Mouse (Mus musculus) heart, postnatal 0 days (tissue): Measurements from ENCODE around the gene Cmip. TPM values are rescaled to one million over a fixed set of nuclear protein-coding genes. Genes with fewer than 3 reads are reported as not detected.

ENCODE experiments used
- ATAC-seq: fragments of 200-750 bp; cut with Nextera tagmentation; 2 replicates; pipeline ENCODE4 v1.8.0; 2017; ENCODE audit warnings: low read depth, moderate number of reproducible peaks, moderate library complexity; ENCODE audit not compliant: insufficient read depth
- DNase-seq: peaks from one replicate; pipeline ENCODE4 v3.0.0-alpha.2; 2016; ENCODE audit warnings: low spot score
- H3K27ac ChIP-seq: fragments of 300-500 bp; sonication (generic); 2 replicates; pipeline ENCODE4 v1.5.1; 2014; ENCODE audit warnings: low read depth, mild to moderate bottlenecking
- H3K27me3 ChIP-seq: fragments of 300-500 bp; sonication (generic); 2 replicates; pipeline ENCODE4 v1.6.1; 2014; ENCODE audit warnings: low read length, mixed read lengths; ENCODE audit not compliant: control insufficient read depth, insufficient read depth
- H3K36me3 ChIP-seq: fragments of 300-500 bp; sonication (generic); replicated peaks from 2 replicates; pipeline ENCODE4 v1.6.1; 2014; ENCODE audit warnings: low read length, mixed read lengths; ENCODE audit not compliant: control insufficient read depth, insufficient read depth
- H3K4me1 ChIP-seq: fragments of 300-500 bp; sonication (generic); 2 replicates; pipeline ENCODE4 v1.6.1; 2014; ENCODE audit warnings: antibody characterized with exemption; ENCODE audit not compliant: control insufficient read depth, insufficient read depth
- H3K4me2 ChIP-seq: fragments of 300-500 bp; sonication (generic); 2 replicates; pipeline ENCODE4 v1.6.1; 2014; ENCODE audit warnings: low read depth, mild to moderate bottlenecking, low read length, moderate library complexity
- H3K4me3 ChIP-seq: fragments of 300-500 bp; sonication (generic); 2 replicates; pipeline ENCODE4 v1.5.1; 2014; ENCODE audit warnings: low read depth, low read length
- H3K9ac ChIP-seq: fragments of 300-500 bp; sonication (generic); replicated peaks from 2 replicates; pipeline ENCODE4 v1.6.1; 2014; ENCODE audit warnings: low read depth, low read length, mixed read lengths
- H3K9me3 ChIP-seq: fragments of 300-500 bp; sonication (generic); replicated peaks from 2 replicates; pipeline ENCODE4 v1.6.1; 2016; ENCODE audit warnings: low read length; ENCODE audit not compliant: control insufficient read depth
- CTCF ChIP-seq: IDR thresholded peaks from 2 replicates; pipeline ENCODE4 v1.5.1; 2016; ENCODE audit warnings: antibody characterized with exemption, control low read depth, low read depth
- EP300 ChIP-seq: IDR thresholded peaks from 2 replicates; pipeline ENCODE4 v1.6.1; 2016; ENCODE audit warnings: antibody characterized with exemption, low read depth
- WGBS: fragments of 180-500 bp; shearing (Covaris S2); extraction: QIAGEN DNeasy Blood & Tissue Kit; methylation state at CpG from one replicate; pipeline ENCODE4 v1.1.7; 2014; 5-methylcytosine and 5-hydroxymethylcytosine counted together
- polyA plus RNA-seq: library from polyadenylated mRNA; unstranded; fragments of >200 nt; fragmentation: Nextera tagmentation; extraction: Ambion mirVana; gene quantifications from 2 replicates; pipeline ENCODE4 v1.2.1, GENCODE M21; 2015
- total RNA-seq: library from RNA; depleted of rRNA; stranded (reverse); fragments of >200 nt; gene quantifications from 2 replicates; pipeline ENCODE4 v1.2.3, GENCODE M21; 2014; ENCODE audit warnings: low replicate concordance

The Cmip gene
- total and polyA plus RNA-seq, 2 experiments from 2014 or later: 5.7 to 11.1 TPM

DNA sequence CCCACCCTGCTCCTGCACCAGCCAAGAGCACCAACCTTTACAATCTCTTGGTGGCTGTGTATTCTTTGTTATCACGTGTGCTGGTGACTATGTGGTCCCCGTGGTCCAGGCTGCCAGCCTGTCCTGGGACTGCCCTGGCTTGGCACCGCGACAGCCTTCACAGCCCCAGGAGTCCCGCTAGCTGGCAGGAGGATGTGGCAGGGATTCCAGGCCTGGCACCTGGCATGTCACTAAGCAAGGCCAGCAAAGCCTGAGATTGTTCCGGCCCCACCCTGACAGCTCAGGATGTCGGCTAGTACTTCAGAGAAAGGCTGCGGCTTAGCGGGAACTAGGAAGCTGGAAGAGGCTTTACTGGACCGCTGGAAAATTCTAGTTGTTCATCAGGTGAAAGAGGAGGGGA is 106.4 kb downstream of the Cmip start:
- Histone ChIP-seq H3K27me3 (no peaks in the 10 kb centered on the region; the same call in 1 of the 2 replicates), H3K9me3 (no peaks in the 10 kb centered on the region), H3K27ac (no peak overlapping the region), H3K9ac (no peak overlapping the region), H3K4me1 (peaks cover 28% of the 10 kb centered on the region), H3K36me3 (no peaks in the 10 kb centered on the region), H3K4me2 (no peak overlapping the region), H3K4me3 (no peak overlapping the region)
- ATAC-seq: peak; percentile 43; the same call in 1 of the 2 replicates
- no peak for TF ChIP-seq EP300
- no peak for TF ChIP-seq CTCF
- 31% methylated on average over 10 of the region's 10 CpGs for WGBS
- peak; percentile 39 for DNase-seq

GRCm38 (mm10) chr8:117364374-117365160 is 107.7 kb downstream of the Cmip start:
- Histone ChIP-seq H3K4me2 (no peak overlapping the region), H3K27me3 (no peaks in the 10 kb centered on the region; the same call in 1 of the 2 replicates), H3K27ac (no peak overlapping the region), H3K4me3 (no peak overlapping the region), H3K9me3 (no peaks in the 10 kb centered on the region), H3K9ac (no peak overlapping the region), H3K4me1 (peaks cover 33% of the 10 kb centered on the region), H3K36me3 (no peaks in the 10 kb centered on the region)
- WGBS: 83% methylated on average over 19 of the region's 19 CpGs
- TF ChIP-seq EP300 (no peak), CTCF (no peak)
- DNase-seq (no peak), ATAC-seq (no peak)

DNA sequence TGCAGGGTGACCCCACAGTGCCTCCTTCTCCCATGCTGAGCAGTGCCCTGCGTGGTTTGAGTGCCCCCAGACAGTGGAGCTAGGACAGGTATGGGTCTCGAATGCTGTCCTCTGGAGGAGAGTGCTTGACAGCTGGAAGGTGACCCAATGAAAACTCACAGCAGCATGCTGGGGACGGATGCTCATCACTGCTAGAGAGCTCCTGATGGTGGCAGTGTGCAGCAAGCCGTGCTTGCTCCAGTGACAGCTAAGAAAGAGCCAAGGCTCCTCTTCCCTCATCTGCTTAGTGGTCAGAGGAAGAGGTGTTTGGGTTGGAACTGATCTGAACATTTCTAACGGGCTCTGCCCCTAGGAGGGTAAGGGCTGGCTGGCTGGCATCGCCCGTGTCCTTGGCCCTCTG is 109.6 kb downstream of the Cmip start:
- no peak for ATAC-seq
- Histone ChIP-seq H3K4me2 (no peak overlapping the region), H3K4me3 (no peak overlapping the region), H3K4me1 (peaks cover 25% of the 10 kb centered on the region), H3K27ac (no peak overlapping the region), H3K9ac (no peak overlapping the region), H3K27me3 (no peaks in the 10 kb centered on the region; the same call in 1 of the 2 replicates), H3K36me3 (no peaks in the 10 kb centered on the region), H3K9me3 (no peaks in the 10 kb centered on the region)
- TF ChIP-seq CTCF (peak; percentile 60), EP300 (no peak)
- WGBS: 54% methylated on average over 7 of the region's 7 CpGs
- DNase-seq: no peak

DNA sequence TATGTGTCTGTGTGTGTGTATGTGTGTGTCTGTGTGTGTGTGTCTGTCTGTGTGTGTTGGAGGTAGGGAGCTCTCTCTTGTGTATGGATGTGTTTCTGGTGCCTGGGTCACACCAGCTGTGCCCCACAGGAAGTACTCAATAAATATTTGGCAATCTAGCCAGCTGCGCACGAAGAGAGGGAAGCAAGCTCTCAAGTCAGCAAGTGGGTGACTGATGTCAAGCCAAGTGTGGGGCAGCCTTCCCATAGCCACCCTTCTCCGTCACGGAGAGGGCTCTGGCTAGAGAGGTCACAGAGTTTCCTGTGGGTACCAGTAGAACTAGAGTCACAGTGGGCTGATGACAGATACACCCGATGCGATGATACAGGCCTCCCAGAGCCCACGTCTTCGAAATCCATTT is 110.6 kb downstream of the Cmip start:
- 68% methylated on average over 8 of the region's 8 CpGs for WGBS
- H3K27ac ChIP-seq: no peak overlapping the region
- H3K9me3 ChIP-seq: no peaks in the 10 kb centered on the region
- DNase-seq (no peak), ATAC-seq (no peak)
- no peak overlapping the region for H3K4me2 ChIP-seq
- H3K27me3 ChIP-seq: no peaks in the 10 kb centered on the region; the same call in 1 of the 2 replicates
- TF ChIP-seq CTCF (no peak), EP300 (no peak)
- no peaks in the 10 kb centered on the region for H3K36me3 ChIP-seq
- H3K9ac ChIP-seq: no peak overlapping the region
- no peak overlapping the region for H3K4me3 ChIP-seq
- H3K4me1 ChIP-seq: peaks cover 25% of the 10 kb centered on the region

DNA sequence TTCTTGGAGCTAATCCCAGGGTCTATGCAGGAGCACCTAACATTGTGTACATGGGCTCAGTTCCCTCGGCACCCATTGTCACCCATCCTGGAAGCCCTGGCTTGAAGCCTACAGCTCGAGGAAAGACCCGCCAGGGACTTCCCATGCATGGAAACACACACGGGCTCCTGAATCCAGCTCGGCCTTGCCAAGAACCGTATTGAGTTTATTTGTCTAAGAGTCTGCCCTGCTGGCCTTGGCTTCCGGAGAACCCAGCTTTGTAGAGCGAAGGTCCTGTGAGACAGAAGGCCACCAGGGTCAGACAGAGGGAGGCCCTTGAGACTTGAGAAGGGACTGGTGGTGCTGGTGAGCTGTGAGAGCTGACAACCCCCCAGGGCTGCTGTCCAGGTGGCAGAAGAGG is 111.9 kb downstream of the Cmip start:
- Histone ChIP-seq H3K9me3 (no peaks in the 10 kb centered on the region), H3K4me3 (no peak overlapping the region), H3K4me1 (peaks cover 14% of the 10 kb centered on the region; the same call in 1 of the 2 replicates), H3K27ac (no peak overlapping the region), H3K9ac (no peak overlapping the region), H3K27me3 (no peaks in the 10 kb centered on the region; the same call in 1 of the 2 replicates), H3K36me3 (no peaks in the 10 kb centered on the region), H3K4me2 (no peak overlapping the region)
- 60% methylated on average over 8 of the region's 8 CpGs for WGBS
- no peak for TF ChIP-seq CTCF
- TF ChIP-seq EP300: no peak
- ATAC-seq (no peak; the same call in 1 of the 2 replicates), DNase-seq (no peak)

- 48% methylated on average over 8 of the region's 8 CpGs for WGBS
- H3K9me3 ChIP-seq: no peaks in the 10 kb centered on the region
- no peak overlapping the region for H3K4me3 ChIP-seq
- no peaks in the 10 kb centered on the region for H3K36me3 ChIP-seq
- no peak overlapping the region for H3K9ac ChIP-seq
- DNase-seq: no peak
- no peak overlapping the region for H3K27ac ChIP-seq
- H3K4me2 ChIP-seq: no peak overlapping the region
- H3K4me1 ChIP-seq: peaks cover 8% of the 10 kb centered on the region; the same call in 1 of the 2 replicates
- H3K27me3 ChIP-seq: no peaks in the 10 kb centered on the region; the same call in 1 of the 2 replicates
- no peak for TF ChIP-seq EP300
- no peak for TF ChIP-seq CTCF
- ATAC-seq: no peak
Measured at GRCm38 (mm10) chr8:117370009-117370408, 113.1 kb downstream of the Cmip start.
